Comparison of ENCODE assay signal across 26 mouse cellular contexts in genomic region chr14:99285486-99285885, GRCm38 (mm10). TPM values are rescaled to one million over a fixed set of nuclear protein-coding genes. Genes with fewer than 3 reads are reported as not detected.
DNase-seq lines count a peak whose midpoint lies in the region; ATAC-seq and TF ChIP-seq lines count a peak whose summit lies in the region.
"Had no signal": no experiment of that assay in that cellular context is flagged by ENCODE, and none has a peak within 500 bp of the region (broad histone marks: within the 10 kb centered on the region; RNA-seq: fewer than 3 reads in every experiment).

No protein-coding gene starts in this region.

- no peak overlapping the region for H3K4me3 ChIP-seq in intestine, postnatal 0 days (ENCODE audit: low read depth, low read length)
- H3K4me3 ChIP-seq in intestine, embryonic 15.5 days (replicated peaks), result no peak overlapping the region
- no peak overlapping the region for H3K4me3 ChIP-seq in heart, embryonic 11.5 days (ENCODE audit: low read depth, low read length)
- H3K4me3 ChIP-seq: embryonic facial prominence, embryonic 12.5 days; embryonic facial prominence, embryonic 15.5 days; forebrain, embryonic 12.5 days; forebrain, embryonic 15.5 days; heart, adult 2 months; heart, embryonic 10.5 days; hindbrain, embryonic 12.5 days; hindbrain, embryonic 15.5 days had no signal

- H3K9ac ChIP-seq in intestine, postnatal 0 days (ENCODE audit: low read depth, low read length), result no peak overlapping the region
- no peak overlapping the region for H3K9ac ChIP-seq in intestine, embryonic 15.5 days
- H3K9ac ChIP-seq in heart, embryonic 11.5 days (ENCODE audit: low read depth, low read length), result no peak overlapping the region
- H3K9ac ChIP-seq: embryonic facial prominence, embryonic 12.5 days; embryonic facial prominence, embryonic 15.5 days; forebrain, embryonic 12.5 days; forebrain, embryonic 15.5 days; hindbrain, embryonic 12.5 days; hindbrain, embryonic 15.5 days had no signal

- WGBS in intestine, postnatal 0 days, result 76% methylated on average over 4 of the region's 4 CpGs
- 78% methylated on average over 4 of the region's 4 CpGs for WGBS in intestine, embryonic 15.5 days
- WGBS in heart, embryonic 11.5 days (ENCODE audit: insufficient replicate concordance), result 87% methylated on average over 4 of the region's 4 CpGs

- TF ChIP-seq CTCF in intestine, postnatal 0 days (IDR thresholded peaks at IDR 0.05; ENCODE audit: low read depth), result no peak

- peak; percentile 66 for DNase-seq in 416B (ENCODE audit: low read depth)
- DNase-seq in yolk sac, embryonic 10.5 days (ENCODE audit: low spot score), result peak; percentile 47
- DNase-seq in retina, postnatal 1 day, result no peak
- DNase-seq: adrenal gland, adult 8-10 months; adrenal gland, postnatal 25 days; B cell, adult 2 months; cerebellum, adult 11-12 months; cerebellum, adult 9-10 months; cerebellum, postnatal 14 days; gastrocnemius, postnatal 10 days; gastrocnemius, postnatal 36 days; heart, adult 2 months had no signal

- peak; percentile 15; the same call in 1 of the 2 replicates for ATAC-seq in intestine, postnatal 0 days
- ATAC-seq in intestine, embryonic 15.5 days, result no peak
- peak; percentile 52 for ATAC-seq in common myeloid progenitor, adult 5-6 weeks (replicated peaks; ENCODE audit: low read depth, poor library complexity, severe bottlenecking)
- no peak for ATAC-seq in heart, embryonic 11.5 days (replicated peaks; ENCODE audit: insufficient number of reproducible peaks, low FRiP score, low TSS enrichment)
- ATAC-seq: activated CD4-positive, CD25-positive, alpha-beta regulatory T cell, adult 4 months; forebrain, embryonic 15.5 days had no signal

- no peak overlapping the region for H3K27ac ChIP-seq in intestine, postnatal 0 days (ENCODE audit: low read depth, low read length)
- H3K27ac ChIP-seq in intestine, embryonic 15.5 days, result no peak overlapping the region
- H3K27ac ChIP-seq in heart, embryonic 11.5 days (ENCODE audit: low read depth, low read length), result no peak overlapping the region
- H3K27ac ChIP-seq: embryonic facial prominence, embryonic 12.5 days; embryonic facial prominence, embryonic 15.5 days; forebrain, embryonic 12.5 days; forebrain, embryonic 15.5 days; heart, adult 2 months; heart, embryonic 10.5 days; hindbrain, embryonic 12.5 days; hindbrain, embryonic 15.5 days had no signal

- no peaks in the 10 kb centered on the region for H3K36me3 ChIP-seq in intestine, postnatal 0 days (ENCODE audit: control insufficient read depth, insufficient read depth)
- no peaks in the 10 kb centered on the region for H3K36me3 ChIP-seq in intestine, embryonic 15.5 days
- H3K36me3 ChIP-seq in heart, embryonic 11.5 days (ENCODE audit: control insufficient read depth, insufficient read depth, low read length), result no peaks in the 10 kb centered on the region
- H3K36me3 ChIP-seq: embryonic facial prominence, embryonic 12.5 days; embryonic facial prominence, embryonic 15.5 days; forebrain, embryonic 12.5 days; forebrain, embryonic 15.5 days; G1E; heart, embryonic 10.5 days; hindbrain, embryonic 12.5 days; hindbrain, embryonic 15.5 days had no signal

- H3K27me3 ChIP-seq in intestine, postnatal 0 days (replicated peaks; ENCODE audit: control insufficient read depth, insufficient read depth, low read length), result no peaks in the 10 kb centered on the region
- H3K27me3 ChIP-seq in intestine, embryonic 15.5 days (replicated peaks), result no peaks in the 10 kb centered on the region
- H3K27me3 ChIP-seq in heart, embryonic 11.5 days (ENCODE audit: control insufficient read depth, insufficient read depth, low read length), result no peaks in the 10 kb centered on the region
- H3K27me3 ChIP-seq: CH12.LX; embryonic facial prominence, embryonic 12.5 days; embryonic facial prominence, embryonic 15.5 days; forebrain, embryonic 12.5 days; forebrain, embryonic 15.5 days; hindbrain, embryonic 12.5 days; hindbrain, embryonic 15.5 days had no signal

- 0 out of 2 replicates have a peak, but pooled peaks cover 6% of the 10 kb centered on the region for H3K4me1 ChIP-seq in intestine, postnatal 0 days (replicated peaks; ENCODE audit: control insufficient read depth, insufficient read depth, low read length)
- H3K4me1 ChIP-seq in intestine, embryonic 15.5 days (replicated peaks), result no peaks in the 10 kb centered on the region
- no peaks in the 10 kb centered on the region for H3K4me1 ChIP-seq in heart, embryonic 11.5 days (ENCODE audit: control insufficient read depth, insufficient read depth, low read length)
- H3K4me1 ChIP-seq: embryonic facial prominence, embryonic 12.5 days; embryonic facial prominence, embryonic 15.5 days; forebrain, embryonic 12.5 days; forebrain, embryonic 15.5 days; heart, embryonic 10.5 days; hindbrain, embryonic 12.5 days; hindbrain, embryonic 15.5 days had no signal

- no peak overlapping the region for H3K4me2 ChIP-seq in intestine, postnatal 0 days (replicated peaks; ENCODE audit: low read depth)
- no peak overlapping the region for H3K4me2 ChIP-seq in intestine, embryonic 15.5 days (replicated peaks)
- H3K4me2 ChIP-seq in heart, embryonic 11.5 days, result no peak overlapping the region
- H3K4me2 ChIP-seq: embryonic facial prominence, embryonic 12.5 days; embryonic facial prominence, embryonic 15.5 days; forebrain, embryonic 12.5 days; forebrain, embryonic 15.5 days; hindbrain, embryonic 12.5 days; hindbrain, embryonic 15.5 days had no signal

- H3K9me3 ChIP-seq in intestine, postnatal 0 days (ENCODE audit: control insufficient read depth), result no peaks in the 10 kb centered on the region
- H3K9me3 ChIP-seq in intestine, embryonic 15.5 days, result no peaks in the 10 kb centered on the region
- H3K9me3 ChIP-seq in heart, embryonic 11.5 days (replicated peaks; ENCODE audit: control insufficient read depth, low read length), result no peaks in the 10 kb centered on the region
- H3K9me3 ChIP-seq: embryonic facial prominence, embryonic 12.5 days; embryonic facial prominence, embryonic 15.5 days; forebrain, embryonic 12.5 days; forebrain, embryonic 15.5 days; heart, embryonic 10.5 days; hindbrain, embryonic 12.5 days; hindbrain, embryonic 15.5 days had no signal

RNA-seq across cellular contexts. Expression of gene Klf5, which starts 13.0 kb away (rescaled TPM):
- 87.6 and 93.7 TPM in 2 replicates for polyA plus RNA-seq in intestine, postnatal 0 days (2015; fragmentation: Nextera tagmentation; extraction: Ambion mirVana)
- polyA plus RNA-seq in intestine, embryonic 15.5 days (2015; fragmentation: Nextera tagmentation; extraction: Ambion mirVana), result 95.8 and 112 TPM in 2 replicates
- total RNA-seq in common myeloid progenitor, adult 5-6 weeks (2017), result 1.2 and 1.3 TPM in 2 replicates
- 2.4 and 2.6 TPM in 2 replicates for polyA plus RNA-seq in heart, embryonic 11.5 days (2014; fragmentation: Nextera tagmentation; extraction: Ambion mirVana)
- polyA plus RNA-seq: activated CD4-positive, CD25-positive, alpha-beta regulatory T cell, adult 4 months; G1E had no signal

Comparison
In these comparisons a context has a peak if more than half of its experiments do, and no peak if none do; other contexts are left out.
1. ATAC-seq: peak in intestine, postnatal 0 days (single experiment) and common myeloid progenitor, adult 5-6 weeks (single experiment); none in intestine, embryonic 15.5 days (single experiment) and heart, embryonic 11.5 days (single experiment).
2. RNA of gene Klf5, which starts 13.0 kb away (polyA plus RNA-seq): 95.8 to 112 TPM in intestine, embryonic 15.5 days and 87.6 to 93.7 TPM in intestine, postnatal 0 days; 2.4 to 2.6 TPM in heart, embryonic 11.5 days; every median in the first group is over 10 times any median in the second.